Mouse (Mus musculus): ENCODE measurements around the gene Erlin1. TPM values are rescaled to one million over a fixed set of nuclear protein-coding genes. Genes with fewer than 3 reads are reported as not detected.

The Erlin1 gene
- total and polyA plus RNA-seq, 3 experiments: 9.7 to 26.6 (median 22.7) TPM

GRCm38 (mm10) chr19:44067323-44068049 lies 2.1 kb downstream of the Erlin1 start (continued):
- TF ChIP-seq SMC3 (IDR thresholded peaks at IDR 0.05; ENCODE audit: low read depth, low read length) (no peak), JUN (IDR thresholded peaks at IDR 0.05; ENCODE audit: insufficient read depth, low read depth, low read length) (no peak; the same call in 1 of the 2 replicates), ZNF384 (IDR thresholded peaks at IDR 0.05; ENCODE audit: low read depth, low read length) (no peak), MEF2A (IDR thresholded peaks at IDR 0.05; ENCODE audit: borderline replicate concordance, low read depth, low read length) (no peak; the same call in 1 of the 2 replicates), PAX5 (IDR thresholded peaks at IDR 0.05; ENCODE audit: low read length) (no peak), NELFE (IDR thresholded peaks at IDR 0.05; ENCODE audit: low read depth, low read length) (no peak), JUND (conservative IDR thresholded peaks at IDR 0.05; ENCODE audit: low read depth, low read length) (peak; percentile 52; the same call in 1 of the 2 replicates), ELF1 (IDR thresholded peaks at IDR 0.05; ENCODE audit: low read depth, low read length) (no peak), RCOR1 (conservative IDR thresholded peaks at IDR 0.05; ENCODE audit: low read depth, low read length) (0 out of 2 replicates have a peak, but pooled peaks have one; percentile 28), HCFC1 (IDR thresholded peaks at IDR 0.05; ENCODE audit: low read depth, low read length) (no peak), EP300 (IDR thresholded peaks at IDR 0.05; ENCODE audit: low read length) (peak; percentile 93), USF2 (conservative IDR thresholded peaks at IDR 0.05; ENCODE audit: low read depth, low read length) (no peak), GABPA (IDR thresholded peaks at IDR 0.05; ENCODE audit: insufficient replicate concordance, low read depth, low read length) (no peak), CTCF (conservative IDR thresholded peaks at IDR 0.05 in 1 of 2, IDR thresholded peaks at IDR 0.05 in 1 of 2; ENCODE audit: low read depth in 2 of 2, low read length in 2 of 2) (no peak), BHLHE40 (IDR thresholded peaks at IDR 0.05; ENCODE audit: low read depth, low read length) (peak; percentile 89), ETS1 (conservative IDR thresholded peaks at IDR 0.05; ENCODE audit: low read depth, low read length) (peak; percentile 87), KAT2A (IDR thresholded peaks at IDR 0.05; ENCODE audit: insufficient replicate concordance, low read length) (no peak)

DNA sequence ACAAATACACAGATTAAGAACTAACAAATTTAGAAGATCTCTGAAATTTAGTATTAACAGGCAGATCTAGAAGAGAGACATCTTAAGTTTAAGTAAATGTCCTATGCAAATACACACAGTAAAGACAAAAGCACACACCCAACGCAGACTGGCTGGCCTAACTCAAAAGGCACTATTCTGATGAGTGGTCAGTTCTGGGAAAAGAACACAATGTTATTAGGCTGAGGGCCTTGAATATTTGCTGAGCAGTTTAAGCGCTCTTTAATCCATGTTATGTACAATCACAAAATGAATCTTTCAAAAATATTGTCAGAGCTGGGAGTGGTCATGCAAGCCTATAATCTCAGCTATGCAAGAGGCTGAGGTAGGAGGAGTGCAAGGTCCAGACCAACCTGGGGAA lies 4.9 kb downstream of the Erlin1 start:
- H3K27me3 ChIP-seq (replicated peaks): no peaks in the 10 kb centered on the region
- H3K4me2 ChIP-seq (ENCODE audit: insufficient read depth, low read depth, poor library complexity, severe bottlenecking): no peak overlapping the region
- H3K9me3 ChIP-seq (replicated peaks; ENCODE audit: low read length): no peaks in the 10 kb centered on the region
- peaks cover 8% of the 10 kb centered on the region for H3K79me2 ChIP-seq (replicated peaks; ENCODE audit: control insufficient read depth, extremely low read depth, insufficient read depth, poor library complexity, severe bottlenecking)
- dilution Hi-C loops (cut with MboI; ENCODE audit: extremely low pct_ligation_motif_present, extremely low pct_unique_long_range_greater_than_20kb, low sequenced_read_pairs): no loop called here
- peaks cover 16 to 50% of the 10 kb centered on the region in 2 experiments for H3K36me3 ChIP-seq (replicated peaks in 1 of 2; ENCODE audit: control insufficient read depth in 1 of 2, insufficient read depth in 1 of 2, low read length in 1 of 2)
- in situ Hi-C loops (cut with MboI; ENCODE audit: low pct_ligation_motif_present, low pct_unique_long_range_greater_than_20kb, low sequenced_read_pairs): no loop called here
- no peak overlapping the region for H3K4me3 ChIP-seq (replicated peaks in 1 of 3; ENCODE audit: low read depth in 2 of 3, low read length in 2 of 3, poor library complexity in 1 of 3)
- peaks cover 3 to 38% of the 10 kb centered on the region in 2 experiments; a peak in 3 of 4 replicates for H3K4me1 ChIP-seq (ENCODE audit: control insufficient read depth in 1 of 2, insufficient read depth in 2 of 2)
- no peak overlapping the region for H3K27ac ChIP-seq (ENCODE audit: insufficient read depth, low read depth)
- no peak overlapping the region for H3K9ac ChIP-seq (ENCODE audit: insufficient read depth, low read depth)
- no peak for DNase-seq (ENCODE audit: extremely low read depth)
- no peak for TF ChIP-seq NRF1 (IDR thresholded peaks at IDR 0.05; ENCODE audit: low read depth, low read length)
- TF ChIP-seq MEF2A (IDR thresholded peaks at IDR 0.05; ENCODE audit: borderline replicate concordance, low read depth, low read length): no peak
- TF ChIP-seq USF2 (conservative IDR thresholded peaks at IDR 0.05; ENCODE audit: low read depth, low read length): no peak
- TF ChIP-seq USF1 (IDR thresholded peaks at IDR 0.05; ENCODE audit: low read depth, low read length): no peak
- TF ChIP-seq PAX5 (IDR thresholded peaks at IDR 0.05; ENCODE audit: low read length): no peak
- no peak for TF ChIP-seq SMC3 (IDR thresholded peaks at IDR 0.05; ENCODE audit: low read depth, low read length)
- no peak for TF ChIP-seq ZMIZ1 (IDR thresholded peaks at IDR 0.05; ENCODE audit: low read depth, low read length)
- no peak for TF ChIP-seq ZC3H11A (IDR thresholded peaks at IDR 0.05; ENCODE audit: low read depth, low read length)
- TF ChIP-seq SIN3A (IDR thresholded peaks at IDR 0.05; ENCODE audit: low read length): no peak
- TF ChIP-seq E2F4 (IDR thresholded peaks at IDR 0.05; ENCODE audit: insufficient replicate concordance, low read depth, low read length): no peak
- no peak for TF ChIP-seq JUN (IDR thresholded peaks at IDR 0.05; ENCODE audit: insufficient read depth, low read depth, low read length)
- no peak for TF ChIP-seq CTCF (conservative IDR thresholded peaks at IDR 0.05 in 1 of 2, IDR thresholded peaks at IDR 0.05 in 1 of 2; ENCODE audit: low read depth in 2 of 2, low read length in 2 of 2)
- TF ChIP-seq MYC (IDR thresholded peaks at IDR 0.05; ENCODE audit: low read depth, low read length): no peak
